In the genomic region with DNA sequence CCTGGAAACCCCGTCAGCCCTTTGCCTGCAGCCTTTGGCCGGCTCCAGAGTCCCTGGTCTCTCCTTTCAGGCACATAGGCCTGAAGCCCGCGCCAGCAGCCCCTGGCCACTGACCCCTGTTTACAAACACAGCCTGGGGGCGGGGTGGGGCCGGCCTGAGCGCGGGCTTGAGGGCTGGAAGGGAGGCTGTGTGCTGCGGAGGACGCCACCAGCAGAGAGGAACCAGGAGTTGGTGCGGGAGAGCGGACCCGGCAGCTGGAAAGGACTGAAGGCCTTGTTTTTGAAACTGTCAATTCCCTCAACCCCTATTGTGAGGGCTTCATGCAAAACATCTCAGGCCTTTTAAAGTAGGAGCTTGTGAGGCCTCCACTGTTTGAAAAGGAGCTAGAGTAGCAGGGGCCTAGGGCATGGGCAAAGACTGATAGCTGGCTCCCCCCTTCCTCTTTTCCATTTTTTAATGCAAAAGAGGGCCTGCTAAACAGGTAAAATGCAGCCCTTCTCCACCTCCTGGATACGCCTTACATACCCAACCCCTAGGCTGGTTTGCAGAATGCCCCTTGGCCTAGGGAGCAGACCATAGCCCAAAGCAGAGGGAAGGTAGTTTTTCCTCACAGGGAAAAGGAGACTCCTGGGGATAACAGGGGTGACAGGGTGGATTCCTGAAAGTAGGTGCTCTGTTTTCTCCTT, we compare ENCODE assay signal across 9 mouse cellular contexts. TPM values are rescaled to one million over a fixed set of nuclear protein-coding genes. Genes with fewer than 3 reads are reported as not detected.
DNase-seq lines count a peak whose midpoint lies in the region; ATAC-seq and TF ChIP-seq lines count a peak whose summit lies in the region.
"Had no signal": no experiment of that assay in that cellular context is flagged by ENCODE, and none has a peak within 500 bp of the region (broad histone marks: within the 10 kb centered on the region; RNA-seq: fewer than 3 reads in every experiment).

No protein-coding gene starts in this region.

- peaks cover 51% of the 10 kb centered on the region for H3K4me1 ChIP-seq in lung, embryonic 16.5 days (replicated peaks; ENCODE audit: control insufficient read depth, insufficient read depth, low read length)
- peaks cover 69% of the 10 kb centered on the region for H3K4me1 ChIP-seq in forebrain, embryonic 12.5 days
- peaks cover 10% of the 10 kb centered on the region; the same call in 1 of the 2 replicates for H3K4me1 ChIP-seq in midbrain, postnatal 0 days (ENCODE audit: insufficient read depth, low read length)

- DNase-seq in lung, adult 18-20 months: no peak
- DNase-seq in kidney, postnatal 10 days: peak; percentile 75
- peak; percentile 63 for DNase-seq in midbrain, postnatal 0 days (ENCODE audit: low spot score)
- no peak for DNase-seq in urinary bladder, postnatal 36 days (ENCODE audit: low spot score in 2 of 2)
- DNase-seq in left cerebral cortex, postnatal 25 days (ENCODE audit: low spot score in 2 of 2): no peak
- DNase-seq in B cell, adult 2 months: no peak

- H3K27ac ChIP-seq in lung, embryonic 16.5 days (ENCODE audit: low read length): peak overlapping the region; percentile 4
- peak overlapping the region; percentile 98 for H3K27ac ChIP-seq in forebrain, embryonic 12.5 days
- H3K27ac ChIP-seq in midbrain, postnatal 0 days (ENCODE audit: low read depth, low read length): peak overlapping the region; percentile 55
- H3K27ac ChIP-seq: macrophage had no signal

- no peaks in the 10 kb centered on the region for H3K36me3 ChIP-seq in lung, embryonic 16.5 days (ENCODE audit: control insufficient read depth, insufficient read depth, low read length)
- H3K36me3 ChIP-seq in forebrain, embryonic 12.5 days (replicated peaks): no peaks in the 10 kb centered on the region; the same call in 1 of the 2 replicates
- no peaks in the 10 kb centered on the region for H3K36me3 ChIP-seq in midbrain, postnatal 0 days (ENCODE audit: insufficient read depth, low read length)

- ATAC-seq in lung, embryonic 16.5 days (ENCODE audit: low read depth): peak; percentile 65
- peak; percentile 91 for ATAC-seq in forebrain, embryonic 12.5 days (ENCODE audit: low FRiP score)
- ATAC-seq in midbrain, postnatal 0 days (ENCODE audit: low FRiP score): peak; percentile 45

- TF ChIP-seq CTCF in midbrain, postnatal 0 days (IDR thresholded peaks at IDR 0.05): no peak

- intact Hi-C loops in left cerebral cortex, postnatal 25 days (cut with DNase I): no loop called here

- 24% methylated on average over 14 of the region's 14 CpGs for WGBS in lung, embryonic 16.5 days
- under 1% methylated on average over 14 of the region's 14 CpGs for WGBS in forebrain, embryonic 12.5 days
- WGBS in midbrain, postnatal 0 days: 8% methylated on average over 14 of the region's 14 CpGs

- H3K4me3 ChIP-seq in lung, embryonic 16.5 days (ENCODE audit: low read length): no peak overlapping the region
- peak overlapping the region; percentile 100 for H3K4me3 ChIP-seq in forebrain, embryonic 12.5 days (replicated peaks)
- peak overlapping the region; percentile 7; the same call in 1 of the 2 replicates for H3K4me3 ChIP-seq in midbrain, postnatal 0 days (ENCODE audit: low read depth, low read length)

- no peaks in the 10 kb centered on the region for H3K27me3 ChIP-seq in lung, embryonic 16.5 days (ENCODE audit: control insufficient read depth, insufficient read depth, low read depth, low read length)
- H3K27me3 ChIP-seq in forebrain, embryonic 12.5 days: no peaks in the 10 kb centered on the region
- H3K27me3 ChIP-seq in midbrain, postnatal 0 days (ENCODE audit: insufficient read depth, low read length): no peaks in the 10 kb centered on the region

- peak overlapping the region; percentile 61 for H3K9ac ChIP-seq in lung, embryonic 16.5 days (ENCODE audit: low read length)
- peak overlapping the region; percentile 90 for H3K9ac ChIP-seq in forebrain, embryonic 12.5 days
- H3K9ac ChIP-seq in midbrain, postnatal 0 days (replicated peaks; ENCODE audit: low read length, poor library complexity, severe bottlenecking): peak overlapping the region; percentile 40

- H3K4me2 ChIP-seq in lung, embryonic 16.5 days (ENCODE audit: low read depth, low read length): peak overlapping the region; percentile 33
- peak overlapping the region; percentile 85 for H3K4me2 ChIP-seq in forebrain, embryonic 12.5 days
- peak overlapping the region; percentile 45 for H3K4me2 ChIP-seq in midbrain, postnatal 0 days (ENCODE audit: low read depth, low read length, poor library complexity, severe bottlenecking)

- H3K9me3 ChIP-seq in lung, embryonic 16.5 days (ENCODE audit: control insufficient read depth, low read length): no peaks in the 10 kb centered on the region
- no peaks in the 10 kb centered on the region for H3K9me3 ChIP-seq in forebrain, embryonic 12.5 days
- no peaks in the 10 kb centered on the region for H3K9me3 ChIP-seq in midbrain, postnatal 0 days (ENCODE audit: low read length)

RNA-seq across cellular contexts. Expression of gene A930004D18Rik, which starts 3.8 kb away (rescaled TPM):
- 12.1 and 13.1 TPM in 2 replicates for polyA plus RNA-seq in lung, embryonic 16.5 days (2015; fragmentation: Nextera tagmentation; extraction: Ambion mirVana)
- polyA plus RNA-seq in forebrain, embryonic 12.5 days (2016; fragmentation: Nextera tagmentation; extraction: Ambion mirVana): 20.9 and 22.0 TPM in 2 replicates
- total RNA-seq in midbrain, postnatal 0 days (2014; rRNA removed): 2.4 and 3.6 TPM in 2 replicates
- polyA plus RNA-seq in midbrain, postnatal 0 days (2015; fragmentation: Nextera tagmentation; extraction: Ambion mirVana): 9.7 and 10.3 TPM in 2 replicates
- total RNA-seq in left cerebral cortex, postnatal 25 days (2021): 1 to 10 TPM; 1.7 to 2.8 TPM

RNA-seq across cellular contexts. Expression of gene Skida1, which starts 7.5 kb away (rescaled TPM):
- 5.1 and 5.5 TPM in 2 replicates for polyA plus RNA-seq in lung, embryonic 16.5 days (2015; fragmentation: Nextera tagmentation; extraction: Ambion mirVana)
- 26.3 and 26.4 TPM in 2 replicates for polyA plus RNA-seq in forebrain, embryonic 12.5 days (2016; fragmentation: Nextera tagmentation; extraction: Ambion mirVana)
- 12.1 and 12.4 TPM in 2 replicates for total RNA-seq in midbrain, postnatal 0 days (2014; rRNA removed)
- 3.5 and 4.3 TPM in 2 replicates for polyA plus RNA-seq in midbrain, postnatal 0 days (2015; fragmentation: Nextera tagmentation; extraction: Ambion mirVana)
- total RNA-seq in left cerebral cortex, postnatal 25 days (2021): 1 to 10 TPM; 7.5 to 8.3 TPM
- polyA plus RNA-seq: macrophage had no signal

RNA-seq across cellular contexts. Expression of gene Mllt10, which starts 13.7 kb away (rescaled TPM):
- polyA plus RNA-seq in lung, embryonic 16.5 days (2015; fragmentation: Nextera tagmentation; extraction: Ambion mirVana): 56.1 and 57.9 TPM in 2 replicates
- polyA plus RNA-seq in forebrain, embryonic 12.5 days (2016; fragmentation: Nextera tagmentation; extraction: Ambion mirVana): 61.7 and 76.8 TPM in 2 replicates
- total RNA-seq in midbrain, postnatal 0 days (2014; rRNA removed): 22.7 and 96.5 TPM in 2 replicates
- polyA plus RNA-seq in midbrain, postnatal 0 days (2015; fragmentation: Nextera tagmentation; extraction: Ambion mirVana): 23.9 and 28.9 TPM in 2 replicates
- total RNA-seq in left cerebral cortex, postnatal 25 days (2021): 10 to 100 TPM; 47.2 to 51.5 TPM

RNA-seq across cellular contexts. Expression of gene H2al2a, which starts 44.6 kb away (rescaled TPM):
- not detected in 2 replicates for polyA plus RNA-seq in lung, embryonic 16.5 days (2015; fragmentation: Nextera tagmentation; extraction: Ambion mirVana)
- polyA plus RNA-seq in forebrain, embryonic 12.5 days (2016; fragmentation: Nextera tagmentation; extraction: Ambion mirVana): not detected in 2 replicates
- total RNA-seq in midbrain, postnatal 0 days (2014; rRNA removed): not detected in 2 replicates
- polyA plus RNA-seq in midbrain, postnatal 0 days (2015; fragmentation: Nextera tagmentation; extraction: Ambion mirVana): not detected in 2 replicates
- not detected for total RNA-seq in left cerebral cortex, postnatal 25 days (2021)
- polyA plus RNA-seq: macrophage had no signal

Comparison
In these comparisons a context has a peak if more than half of its experiments do, and no peak if none do; other contexts are left out.
1. H3K27ac ChIP-seq: peak in every context shown above with its lines; median percentile 98 in forebrain, embryonic 12.5 days; 55 in midbrain, postnatal 0 days; 4 in lung, embryonic 16.5 days.
2. H3K4me2 ChIP-seq: peak in every context shown above with its lines; median percentile 85 in forebrain, embryonic 12.5 days; 45 in midbrain, postnatal 0 days; 33 in lung, embryonic 16.5 days.
3. H3K9ac ChIP-seq: peak in every context shown above with its lines; median percentile 90 in forebrain, embryonic 12.5 days; 61 in lung, embryonic 16.5 days; 40 in midbrain, postnatal 0 days.
4. DNase-seq: peak in kidney, postnatal 10 days (single experiment) and midbrain, postnatal 0 days (single experiment); none in lung, adult 18-20 months (0 of 2), urinary bladder, postnatal 36 days (0 of 2), left cerebral cortex, postnatal 25 days (0 of 2) and B cell, adult 2 months (0 of 2).
5. Peak in every context shown above with its lines, with median percentiles within 50 percentile points of each other: ATAC-seq.